Mouse (Mus musculus) heart, embryonic 14.5 days (tissue): ENCODE results near the gene Nt5c3b. TPM values are rescaled to one million over a fixed set of nuclear protein-coding genes. Genes with fewer than 3 reads are reported as not detected.
A peak's percentile ranks its signal among the peaks of the same experiment; 100 is the strongest.

Source experiments
- ATAC-seq: fragments of 200-750 bp; cut with Nextera tagmentation; 2 replicates; pipeline ENCODE4 v1.8.0; 2017; ENCODE audit warnings: low read depth, moderate TSS enrichment; ENCODE audit not compliant: insufficient number of reproducible peaks, insufficient read depth, low FRiP score
- H3K27ac ChIP-seq, 2 experiments: fragments of 200-500 bp in 1 of 2; fragments of 300-500 bp in 1 of 2; sonication (generic) in 1 of 2; replicated peaks in 1 of 2; 2 replicates each; pipeline ENCODE4 v1.5.1; 2012 to 2014; ENCODE audit warnings: low read depth in 2 of 2, low read length in 2 of 2, control low read depth in 1 of 2, mild to moderate bottlenecking in 1 of 2, mixed read lengths in 1 of 2; ENCODE audit not compliant: control insufficient read depth in 1 of 2, insufficient read depth in 1 of 2
- H3K27me3 ChIP-seq: fragments of 300-500 bp; sonication (generic); 2 replicates; pipeline ENCODE4 v1.6.1; 2014; ENCODE audit warnings: mild to moderate bottlenecking, low read length, control low read depth; ENCODE audit not compliant: control insufficient read depth, insufficient read depth
- H3K36me3 ChIP-seq: fragments of 300-500 bp; sonication (generic); 2 replicates; pipeline ENCODE4 v1.6.1; 2014; ENCODE audit warnings: mild to moderate bottlenecking, control low read depth, low read length, mixed read lengths; ENCODE audit not compliant: control insufficient read depth, insufficient read depth
- H3K4me1 ChIP-seq, 2 experiments: fragments of 200-500 bp in 1 of 2; fragments of 300-500 bp in 1 of 2; sonication (generic) in 1 of 2; 2 replicates each; pipeline ENCODE4 v1.6.1; 2012 to 2014; ENCODE audit warnings: low read length in 2 of 2, control low read depth in 1 of 2, mixed read lengths in 1 of 2; ENCODE audit not compliant: control insufficient read depth in 2 of 2, insufficient read depth in 2 of 2
- H3K4me2 ChIP-seq: fragments of 300-500 bp; sonication (generic); 2 replicates; pipeline ENCODE4 v1.6.1; 2014; ENCODE audit warnings: mild to moderate bottlenecking, low read length
- H3K4me3 ChIP-seq, 2 experiments: fragments of 200-500 bp in 1 of 2; fragments of 300-500 bp in 1 of 2; sonication (generic) in 1 of 2; 2 replicates each; pipeline ENCODE4 v1.5.1; 2012 to 2014; ENCODE audit warnings: low read length in 2 of 2, mild to moderate bottlenecking in 2 of 2, control low read depth in 1 of 2, low read depth in 1 of 2, moderate library complexity in 1 of 2; ENCODE audit not compliant: control insufficient read depth in 1 of 2, insufficient read depth in 1 of 2
- H3K9ac ChIP-seq: fragments of 300-500 bp; sonication (generic); 2 replicates; pipeline ENCODE4 v1.6.1; 2014; ENCODE audit warnings: mild to moderate bottlenecking, low read length
- H3K9me3 ChIP-seq: fragments of 300-500 bp; sonication (generic); 2 replicates; pipeline ENCODE4 v1.6.1; 2016; ENCODE audit warnings: low read length, control low read depth; ENCODE audit not compliant: control insufficient read depth
- WGBS: fragments of 180-500 bp; shearing (Covaris S2); extraction: QIAGEN DNeasy Blood & Tissue Kit; methylation state at CpG from one replicate; pipeline ENCODE4 v1.1.7; 2014; 5-methylcytosine and 5-hydroxymethylcytosine counted together
- polyA plus RNA-seq: library from polyadenylated mRNA; unstranded; fragments of >200 nt; fragmentation: Nextera tagmentation; extraction: Ambion mirVana; gene quantifications from 2 replicates; pipeline ENCODE4 v1.2.1, GENCODE M21; 2014

The Nt5c3b gene
- polyA plus RNA-seq, 1 experiment from 2014 or later, result 102 TPM

GRCm38 (mm10) chr11:100397600-100398389 is 43.8 kb downstream of the Nt5c3b start, which contains the start of gene Jup:
TSS of gene Jup (minus strand) at chr11:100397763.
- H3K4me3 ChIP-seq, result peak within 1 kb of the TSS; percentile 73 to 88
- H3K27me3 ChIP-seq, result no peaks in the 10 kb centered on the region
- peak; percentile 94 for ATAC-seq
- H3K9me3 ChIP-seq, result no peaks in the 10 kb centered on the region
- WGBS, result 1% methylated on average over 37 of the region's 37 CpGs
- H3K4me2 ChIP-seq, result peak within 1 kb of the TSS; percentile 85
- H3K27ac ChIP-seq, result peak within 1 kb of the TSS; percentile 73 to 91
- H3K9ac ChIP-seq, result peak within 1 kb of the TSS; percentile 93
- H3K4me1 ChIP-seq, result peaks cover 61 to 75% of the 10 kb centered on the region in 2 experiments
- peaks cover 11% of the 10 kb centered on the region; the same call in 1 of the 2 replicates for H3K36me3 ChIP-seq

GRCm38 (mm10) chr11:100396886-100397599 is 44.6 kb downstream of the Nt5c3b start:
- ATAC-seq, result 0 out of 2 replicates have a peak, but pooled peaks have one; percentile 25
- H3K4me1 ChIP-seq, result peaks cover 60 to 75% of the 10 kb centered on the region in 2 experiments
- H3K9me3 ChIP-seq, result no peaks in the 10 kb centered on the region
- H3K27ac ChIP-seq, result peak overlapping the region; percentile 73 to 91
- H3K36me3 ChIP-seq, result peaks cover 18% of the 10 kb centered on the region; the same call in 1 of the 2 replicates
- H3K4me3 ChIP-seq, result peak overlapping the region; percentile 73 to 88
- peak overlapping the region; percentile 93 for H3K9ac ChIP-seq
- peak overlapping the region; percentile 85 for H3K4me2 ChIP-seq
- no peaks in the 10 kb centered on the region for H3K27me3 ChIP-seq
- under 1% methylated on average over 36 of the region's 42 CpGs for WGBS

GRCm38 (mm10) chr11:100395861-100396631 is 45.6 kb downstream of the Nt5c3b start:
- WGBS, result 5% methylated on average over 17 of the region's 17 CpGs
- peak overlapping the region; percentile 93 for H3K9ac ChIP-seq
- H3K9me3 ChIP-seq, result no peaks in the 10 kb centered on the region
- H3K4me2 ChIP-seq, result peak overlapping the region; percentile 85
- H3K4me3 ChIP-seq, result peak overlapping the region; percentile 73 to 88
- H3K27ac ChIP-seq, result peak overlapping the region; percentile 79 to 91
- no peak for ATAC-seq
- H3K4me1 ChIP-seq, result peaks cover 57 to 75% of the 10 kb centered on the region in 2 experiments
- peaks cover 18% of the 10 kb centered on the region; the same call in 1 of the 2 replicates for H3K36me3 ChIP-seq
- H3K27me3 ChIP-seq, result no peaks in the 10 kb centered on the region

GRCm38 (mm10) chr11:100395200-100395599 is 46.4 kb downstream of the Nt5c3b start:
- ATAC-seq, result no peak
- H3K9ac ChIP-seq, result peak overlapping the region; percentile 93
- H3K4me1 ChIP-seq, result peaks cover 58 to 75% of the 10 kb centered on the region in 2 experiments
- H3K27ac ChIP-seq, result peak overlapping the region; percentile 79 to 91
- 6% methylated on average over 11 of the region's 11 CpGs for WGBS
- no peaks in the 10 kb centered on the region for H3K9me3 ChIP-seq
- H3K36me3 ChIP-seq, result peaks cover 18% of the 10 kb centered on the region; the same call in 1 of the 2 replicates
- H3K4me3 ChIP-seq, result peak overlapping the region; percentile 73 to 88
- no peaks in the 10 kb centered on the region for H3K27me3 ChIP-seq
- H3K4me2 ChIP-seq, result peak overlapping the region; percentile 85

GRCm38 (mm10) chr11:100394353-100395074 is 47.1 kb downstream of the Nt5c3b start:
- Histone ChIP-seq H3K9me3 (no peaks in the 10 kb centered on the region), H3K4me2 (peak overlapping the region; percentile 85), H3K9ac (peak overlapping the region; percentile 93), H3K27ac (peak overlapping the region; percentile 79 to 91), H3K36me3 (peaks cover 18% of the 10 kb centered on the region; the same call in 1 of the 2 replicates), H3K4me1 (peaks cover 60 to 75% of the 10 kb centered on the region in 2 experiments), H3K27me3 (no peaks in the 10 kb centered on the region), H3K4me3 (peak overlapping the region in 1 of 2 experiments; percentile 88; a peak in 2 of 4 replicates)
- ATAC-seq, result no peak
- WGBS, result 64% methylated on average over 5 of the region's 5 CpGs

GRCm38 (mm10) chr11:100393733-100394132 is 47.9 kb downstream of the Nt5c3b start:
- Histone ChIP-seq H3K4me3 (no peak overlapping the region), H3K27ac (0 out of 4 replicates have a peak overlapping the region, but pooled peaks of 1 of the 2 experiments have one; percentile 15), H3K9ac (0 out of 2 replicates have a peak overlapping the region, but pooled peaks have one; percentile 25), H3K27me3 (no peaks in the 10 kb centered on the region), H3K4me2 (peak overlapping the region; percentile 28), H3K9me3 (no peaks in the 10 kb centered on the region), H3K4me1 (peaks cover 65 to 77% of the 10 kb centered on the region in 2 experiments), H3K36me3 (peaks cover 18% of the 10 kb centered on the region; the same call in 1 of the 2 replicates)
- WGBS, result 49% methylated on average over 7 of the region's 7 CpGs
- no peak for ATAC-seq
